Mouse (Mus musculus) neural tube, embryonic 15.5 days (tissue): ENCODE data around the gene Pacsin2. TPM values are rescaled to one million over a fixed set of nuclear protein-coding genes. Genes with fewer than 3 reads are reported as not detected.

ENCODE experiments used
- ATAC-seq: fragments of 200-750 bp; cut with Nextera tagmentation; 2 replicates; pipeline ENCODE4 v1.8.0; 2017; ENCODE audit warnings: mild to moderate bottlenecking, moderate TSS enrichment, moderate library complexity; ENCODE audit not compliant: low FRiP score
- H3K27ac ChIP-seq: fragments of 300-500 bp; sonication (generic); replicated peaks from 2 replicates; pipeline ENCODE4 v1.5.1; 2015; ENCODE audit warnings: mild to moderate bottlenecking, inconsistent platforms
- H3K27me3 ChIP-seq: fragments of 300-500 bp; sonication (generic); replicated peaks from 2 replicates; pipeline ENCODE4 v1.6.1; 2015; ENCODE audit warnings: inconsistent platforms
- H3K36me3 ChIP-seq: fragments of 300-500 bp; sonication (generic); 2 replicates; pipeline ENCODE4 v1.6.1; 2015; ENCODE audit warnings: inconsistent platforms
- H3K4me1 ChIP-seq: fragments of 300-500 bp; sonication (generic); 2 replicates; pipeline ENCODE4 v1.6.1; 2015; ENCODE audit warnings: inconsistent platforms
- H3K4me2 ChIP-seq: fragments of 300-500 bp; sonication (generic); 2 replicates; pipeline ENCODE4 v1.6.1; 2015; ENCODE audit warnings: inconsistent platforms, mild to moderate bottlenecking, moderate library complexity
- H3K4me3 ChIP-seq: fragments of 300-500 bp; sonication (generic); replicated peaks from 2 replicates; pipeline ENCODE4 v1.5.1; 2015; ENCODE audit warnings: mild to moderate bottlenecking, inconsistent platforms
- H3K9ac ChIP-seq: fragments of 300-500 bp; sonication (generic); replicated peaks from 2 replicates; pipeline ENCODE4 v1.6.1; 2015; ENCODE audit warnings: mild to moderate bottlenecking, inconsistent platforms
- H3K9me3 ChIP-seq: fragments of 300-500 bp; sonication (generic); replicated peaks from 2 replicates; pipeline ENCODE4 v1.6.1; 2016; ENCODE audit warnings: inconsistent platforms
- WGBS: fragments of 180-500 bp; shearing (Covaris S2); methylation state at CpG from one replicate; pipeline ENCODE4 v1.1.7; 2015; ENCODE audit warnings: mixed read lengths; 5-methylcytosine and 5-hydroxymethylcytosine counted together
- polyA plus RNA-seq: library from polyadenylated mRNA; unstranded; fragments of >200 nt; fragmentation: Nextera tagmentation; extraction: Ambion mirVana; gene quantifications from 2 replicates; pipeline ENCODE4 v1.2.1, GENCODE M21; 2015

Pacsin2 gene
- polyA plus RNA-seq, 1 experiment from 2014 or later, result 25.2 TPM

DNA sequence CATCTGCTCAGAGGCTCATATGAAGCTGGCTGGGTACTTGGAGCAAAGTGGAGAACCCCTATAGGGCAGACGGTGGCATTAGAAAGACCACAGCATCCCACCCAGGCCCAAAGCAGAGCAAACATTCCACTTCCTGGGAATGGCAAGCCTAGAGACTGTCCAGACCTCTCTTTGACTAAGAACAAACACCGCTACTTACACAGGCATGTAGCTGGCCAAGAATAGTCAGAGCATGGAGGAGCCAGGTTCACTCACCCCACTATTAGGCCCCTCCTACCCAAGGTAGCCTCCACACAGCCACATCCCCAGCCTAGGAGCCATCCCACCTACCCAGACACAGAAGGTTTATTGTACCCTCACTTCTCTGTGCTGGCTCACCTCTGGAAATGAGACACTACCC, 18.5 kb downstream of the Pacsin2 start:
- no peak overlapping the region for H3K4me2 ChIP-seq
- H3K4me3 ChIP-seq, result no peak overlapping the region
- H3K4me1 ChIP-seq, result peaks cover 18% of the 10 kb centered on the region
- H3K27me3 ChIP-seq, result no peaks in the 10 kb centered on the region
- WGBS, result 85% methylated on average over 2 of the region's 2 CpGs
- no peaks in the 10 kb centered on the region for H3K9me3 ChIP-seq
- H3K36me3 ChIP-seq, result no peaks in the 10 kb centered on the region
- no peak overlapping the region for H3K27ac ChIP-seq
- H3K9ac ChIP-seq, result no peak overlapping the region
- ATAC-seq, result no peak

GRCm38 (mm10) chr15:83445383-83445782, 19.0 kb downstream of the Pacsin2 start:
- Histone ChIP-seq H3K4me1 (peaks cover 18% of the 10 kb centered on the region), H3K4me3 (no peak overlapping the region), H3K27me3 (no peaks in the 10 kb centered on the region), H3K4me2 (no peak overlapping the region), H3K36me3 (no peaks in the 10 kb centered on the region), H3K27ac (no peak overlapping the region), H3K9me3 (no peaks in the 10 kb centered on the region), H3K9ac (no peak overlapping the region)
- WGBS, result 68% methylated on average over 5 of the region's 5 CpGs
- no peak for ATAC-seq

DNA sequence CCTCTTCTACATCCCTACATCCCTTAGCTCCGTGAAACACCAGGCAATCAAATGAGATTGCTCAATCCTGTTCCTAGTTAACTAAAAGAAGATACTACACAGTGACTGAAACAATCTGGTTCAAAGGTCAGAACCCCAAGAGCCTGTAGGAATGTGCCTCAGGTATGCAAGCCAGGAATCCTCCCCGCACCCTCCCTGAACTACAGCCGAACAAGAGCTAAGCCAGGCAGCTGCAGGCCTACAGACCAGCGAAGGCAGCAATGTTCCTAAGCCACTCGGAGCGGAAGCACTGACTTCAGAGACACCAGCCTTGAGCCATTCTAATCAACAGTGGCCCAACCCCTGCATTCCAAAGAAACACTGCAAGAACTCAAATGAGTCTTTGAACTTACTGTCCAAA, 20.0 kb downstream of the Pacsin2 start:
- Histone ChIP-seq H3K9me3 (no peaks in the 10 kb centered on the region), H3K27ac (no peak overlapping the region), H3K4me2 (no peak overlapping the region), H3K36me3 (no peaks in the 10 kb centered on the region), H3K9ac (no peak overlapping the region), H3K4me1 (peaks cover 18% of the 10 kb centered on the region), H3K4me3 (no peak overlapping the region), H3K27me3 (no peaks in the 10 kb centered on the region)
- 81% methylated on average over 6 of the region's 6 CpGs for WGBS
- ATAC-seq, result no peak

DNA sequence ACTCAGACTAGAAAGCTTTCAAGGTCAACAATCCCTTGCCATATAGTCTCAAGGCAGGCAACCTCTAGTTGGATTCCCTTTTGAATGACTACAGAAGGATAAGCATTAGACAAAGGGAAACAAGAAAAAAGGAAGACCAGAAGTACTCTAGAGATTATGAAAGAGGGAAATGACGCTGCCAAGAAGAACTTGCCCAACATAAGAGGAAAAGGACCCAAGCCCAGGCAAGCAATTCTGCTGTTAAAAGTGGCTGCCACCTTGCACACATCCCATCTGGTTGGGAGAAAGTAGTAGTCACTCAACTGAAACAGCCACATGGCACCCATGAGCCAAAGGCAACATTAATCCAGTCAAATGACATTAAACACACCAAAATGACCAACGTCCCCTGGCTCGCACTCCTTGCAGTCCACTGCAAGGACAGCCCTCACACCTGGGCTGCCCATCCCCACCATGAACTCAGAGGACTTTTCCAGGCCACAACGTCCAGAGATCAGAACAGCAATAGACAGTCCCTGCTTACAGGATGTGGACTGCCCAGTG, 21.8 kb downstream of the Pacsin2 start:
- ATAC-seq, result no peak
- no peaks in the 10 kb centered on the region for H3K9me3 ChIP-seq
- WGBS, result 91% methylated on average over 4 of the region's 4 CpGs
- H3K27ac ChIP-seq, result no peak overlapping the region
- peaks cover 11% of the 10 kb centered on the region for H3K4me1 ChIP-seq
- H3K27me3 ChIP-seq, result no peaks in the 10 kb centered on the region
- H3K4me3 ChIP-seq, result no peak overlapping the region
- H3K36me3 ChIP-seq, result no peaks in the 10 kb centered on the region
- H3K4me2 ChIP-seq, result no peak overlapping the region
- H3K9ac ChIP-seq, result no peak overlapping the region

DNA sequence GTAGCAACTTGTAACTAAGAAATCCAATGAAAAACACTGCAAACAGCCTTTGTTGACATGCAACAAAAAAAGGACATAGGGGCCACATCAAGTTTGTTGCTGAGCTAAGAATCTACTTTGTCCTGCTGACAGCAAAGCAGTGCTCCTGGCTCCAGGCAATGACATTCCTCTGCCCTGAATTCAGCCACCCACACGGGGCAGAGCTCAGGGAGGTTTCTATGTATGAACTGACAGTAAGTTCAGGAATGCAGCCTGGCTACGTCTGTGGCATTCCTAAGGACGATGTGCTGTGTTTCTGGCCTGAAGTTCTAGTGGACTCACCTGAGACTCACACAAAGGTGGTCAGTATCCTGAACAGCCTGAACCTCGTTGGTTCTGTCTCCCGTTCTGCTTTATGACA, 23.7 kb downstream of the Pacsin2 start:
- no peak overlapping the region for H3K27ac ChIP-seq
- WGBS, result 80% methylated on average over 5 of the region's 5 CpGs

GRCm38 (mm10) chr15:83436541-83436940, 27.9 kb downstream of the Pacsin2 start:
- 74% methylated on average over 9 of the region's 9 CpGs for WGBS
- Histone ChIP-seq H3K36me3 (no peaks in the 10 kb centered on the region), H3K4me1 (0 out of 2 replicates have a peak, but pooled peaks cover 3% of the 10 kb centered on the region), H3K27me3 (no peaks in the 10 kb centered on the region), H3K4me2 (no peak overlapping the region), H3K9ac (no peak overlapping the region), H3K27ac (no peak overlapping the region), H3K9me3 (no peaks in the 10 kb centered on the region), H3K4me3 (no peak overlapping the region)
- no peak for ATAC-seq

More for the DNA sequence above, 23.7 kb downstream of the Pacsin2 start:
- Histone ChIP-seq H3K36me3 (no peaks in the 10 kb centered on the region), H3K4me3 (no peak overlapping the region), H3K4me1 (peaks cover 7% of the 10 kb centered on the region), H3K9ac (no peak overlapping the region), H3K4me2 (no peak overlapping the region), H3K9me3 (no peaks in the 10 kb centered on the region), H3K27me3 (no peaks in the 10 kb centered on the region)
- ATAC-seq, result no peak

DNA sequence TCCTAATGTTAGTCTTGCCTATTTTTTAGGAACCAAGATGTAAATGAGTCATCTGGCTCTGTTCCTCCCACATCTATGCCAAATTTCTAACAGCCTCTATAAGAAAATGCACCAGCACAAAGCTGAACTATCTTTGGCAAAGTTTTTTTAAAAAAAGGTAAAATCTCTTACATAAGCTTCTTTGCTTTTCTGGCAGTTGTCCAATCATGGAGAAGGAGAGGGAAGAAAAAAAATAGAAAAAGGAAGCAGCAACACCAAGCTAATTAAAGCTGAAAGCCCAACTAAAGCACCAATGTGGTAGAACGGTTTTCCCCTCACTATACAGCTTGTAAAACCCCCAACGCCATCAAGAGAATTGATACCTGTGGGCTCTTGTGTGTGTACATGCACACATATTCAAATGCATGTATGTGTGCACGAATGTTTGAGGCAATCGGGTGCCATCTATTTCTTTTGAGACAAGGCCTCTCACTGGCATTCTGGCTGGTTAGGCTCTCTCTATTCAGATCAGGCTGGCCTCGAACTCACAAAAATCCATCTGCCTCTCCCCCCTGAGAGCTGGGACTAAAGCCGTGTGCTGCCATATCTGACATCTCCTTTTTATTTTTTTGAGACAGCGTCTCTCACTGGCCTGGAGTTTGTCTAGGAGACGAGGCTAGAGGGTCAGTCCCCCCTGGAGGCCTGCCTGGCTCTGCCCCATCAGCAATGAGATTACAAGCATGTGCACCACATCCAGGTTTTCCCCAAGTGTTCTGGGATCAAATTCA, 28.9 kb downstream of the Pacsin2 start:
- no peak for ATAC-seq
- Histone ChIP-seq H3K9ac (no peak overlapping the region), H3K27me3 (no peaks in the 10 kb centered on the region), H3K27ac (no peak overlapping the region), H3K4me3 (no peak overlapping the region), H3K9me3 (no peaks in the 10 kb centered on the region), H3K4me1 (0 out of 2 replicates have a peak, but pooled peaks cover 3% of the 10 kb centered on the region), H3K4me2 (no peak overlapping the region), H3K36me3 (no peaks in the 10 kb centered on the region)
- WGBS, result 80% methylated on average over 8 of the region's 8 CpGs

DNA sequence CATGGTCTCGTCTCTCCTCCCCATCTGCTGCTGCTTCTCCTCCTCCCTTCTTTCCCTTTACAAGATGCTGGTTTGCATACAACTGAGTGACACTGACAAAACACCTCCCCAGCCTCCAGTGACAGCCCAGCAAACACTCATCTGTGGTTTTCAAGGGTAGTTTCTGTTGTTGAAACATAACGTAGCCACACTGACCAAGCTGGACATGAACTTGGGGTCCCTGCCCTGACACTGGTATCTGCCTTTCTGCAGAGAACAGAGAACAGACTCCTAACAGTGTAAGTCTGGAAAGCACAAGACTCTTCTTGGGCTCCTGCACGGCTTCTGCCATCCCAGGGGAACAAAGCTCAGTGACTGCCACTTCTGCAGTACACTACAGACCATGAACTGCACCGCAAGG, 29.7 kb downstream of the Pacsin2 start:
- Histone ChIP-seq H3K27ac (no peak overlapping the region), H3K9ac (no peak overlapping the region), H3K9me3 (no peaks in the 10 kb centered on the region), H3K4me3 (no peak overlapping the region), H3K4me1 (0 out of 2 replicates have a peak, but pooled peaks cover 3% of the 10 kb centered on the region), H3K27me3 (no peaks in the 10 kb centered on the region), H3K36me3 (no peaks in the 10 kb centered on the region), H3K4me2 (no peak overlapping the region)
- WGBS, result 78% methylated on average over 4 of the region's 4 CpGs
- ATAC-seq, result no peak

DNA sequence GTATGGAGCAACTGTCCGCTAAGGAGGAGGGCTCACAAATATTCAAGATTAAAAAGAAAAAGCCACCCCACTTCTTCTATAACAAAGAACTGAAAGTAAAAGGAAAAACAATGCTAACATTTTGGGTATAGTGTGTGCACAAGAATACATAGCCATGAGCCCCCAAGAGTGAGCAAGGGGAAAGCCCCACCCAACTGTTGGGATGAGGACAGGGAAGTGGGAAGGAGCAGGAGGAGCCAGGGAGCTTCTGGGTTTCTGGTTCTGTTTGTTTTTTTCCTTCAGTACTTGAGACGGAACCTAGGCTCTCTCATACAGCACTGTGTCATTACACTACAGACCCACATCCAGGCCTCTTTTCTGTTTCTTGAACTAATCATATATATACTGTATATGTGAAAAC, 31.1 kb downstream of the Pacsin2 start:
- Histone ChIP-seq H3K4me1 (0 out of 2 replicates have a peak, but pooled peaks cover 3% of the 10 kb centered on the region), H3K27me3 (no peaks in the 10 kb centered on the region), H3K4me3 (no peak overlapping the region), H3K9ac (no peak overlapping the region), H3K9me3 (no peaks in the 10 kb centered on the region), H3K4me2 (no peak overlapping the region), H3K27ac (no peak overlapping the region), H3K36me3 (no peaks in the 10 kb centered on the region)
- WGBS, result 88% methylated on average over 2 of the region's 2 CpGs
- no peak for ATAC-seq

- no peak overlapping the region for H3K27ac ChIP-seq
- H3K9me3 ChIP-seq, result no peaks in the 10 kb centered on the region
- H3K36me3 ChIP-seq, result no peaks in the 10 kb centered on the region
- H3K4me2 ChIP-seq, result no peak overlapping the region
- H3K4me3 ChIP-seq, result no peak overlapping the region
- WGBS, result 64% methylated on average over 15 of the region's 15 CpGs
- no peaks in the 10 kb centered on the region for H3K27me3 ChIP-seq
- H3K9ac ChIP-seq, result no peak overlapping the region
- ATAC-seq, result no peak
- H3K4me1 ChIP-seq, result 0 out of 2 replicates have a peak, but pooled peaks cover 3% of the 10 kb centered on the region
Observed at GRCm38 (mm10) chr15:83432231-83433031, 32.0 kb downstream of the Pacsin2 start.

DNA sequence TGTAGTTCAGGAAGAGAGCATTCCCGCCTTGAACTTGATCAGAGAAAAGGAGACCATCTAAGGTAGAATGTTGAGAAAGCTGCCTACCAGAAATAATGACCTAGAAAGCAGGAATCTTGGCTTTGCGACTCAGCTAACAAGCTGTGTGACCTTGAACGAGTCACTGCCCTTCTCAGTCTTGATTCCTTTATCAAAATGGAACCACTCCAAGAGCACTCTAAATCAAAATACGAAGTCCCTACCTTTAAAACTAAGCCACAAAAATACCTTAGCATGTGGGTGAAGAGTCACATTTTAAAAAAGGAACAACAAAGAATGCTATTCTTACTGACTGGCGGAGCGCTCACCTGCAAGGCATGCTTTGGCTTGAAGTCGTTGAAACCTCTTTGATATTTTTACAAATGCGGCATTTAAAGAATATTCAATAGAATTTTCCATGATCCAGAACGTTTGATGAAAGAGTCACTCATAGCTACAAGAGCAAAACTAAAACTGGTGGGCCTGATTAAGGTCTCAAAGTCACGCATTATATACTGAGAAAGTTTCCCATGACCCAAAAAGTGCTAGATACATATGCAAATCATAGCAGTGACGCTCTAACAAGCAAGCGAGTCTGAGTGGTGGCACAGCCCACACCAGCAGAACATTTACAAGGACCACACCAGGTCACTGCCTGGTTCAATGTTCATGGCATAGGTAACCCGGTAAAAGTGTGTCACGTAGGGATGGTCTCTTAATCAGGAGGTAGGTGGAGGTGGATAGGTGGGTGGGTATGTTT, 33.2 kb downstream of the Pacsin2 start:
- Histone ChIP-seq H3K36me3 (no peaks in the 10 kb centered on the region), H3K4me3 (no peak overlapping the region), H3K9me3 (no peaks in the 10 kb centered on the region), H3K27me3 (no peaks in the 10 kb centered on the region), H3K4me1 (0 out of 2 replicates have a peak, but pooled peaks cover 3% of the 10 kb centered on the region), H3K27ac (no peak overlapping the region), H3K9ac (no peak overlapping the region), H3K4me2 (no peak overlapping the region)
- ATAC-seq, result no peak
- WGBS, result 94% methylated on average over 14 of the region's 14 CpGs
